Mouse (Mus musculus) E14TG2a.4 (cell line): Measurements from ENCODE around the gene Prodh2.

Experiments
- H3K27me3 ChIP-seq: 2 replicates; pipeline ENCODE4 v1.6.1; 2014; ENCODE audit warnings: low read length, control low read depth; ENCODE audit not compliant: insufficient read depth
- H3K36me3 ChIP-seq: 2 replicates; pipeline ENCODE4 v1.6.1; 2014; ENCODE audit warnings: low read length, control low read depth; ENCODE audit not compliant: insufficient read depth
- H3K4me1 ChIP-seq: replicated peaks from 2 replicates; pipeline ENCODE4 v1.6.1; 2014; ENCODE audit warnings: low read depth, low read length, control low read depth
- H3K4me3 ChIP-seq: replicated peaks from 2 replicates; pipeline ENCODE4 v1.5.1; 2014; ENCODE audit warnings: mild to moderate bottlenecking, low read length
- H3K9me3 ChIP-seq: 2 replicates; pipeline ENCODE4 v1.6.1; 2014; ENCODE audit warnings: low read length, control low read depth
- CTCF ChIP-seq: conservative IDR thresholded peaks from 2 replicates; pipeline ENCODE4 v1.5.1; 2014; ENCODE audit warnings: low read length
- NANOG ChIP-seq: IDR thresholded peaks from 2 replicates; pipeline ENCODE4 v1.6.1; 2014; ENCODE audit warnings: borderline replicate concordance, low read length, mixed read lengths
- POU5F1 ChIP-seq: IDR thresholded peaks from 2 replicates; pipeline ENCODE4 v1.6.1; 2014; ENCODE audit warnings: low read length, borderline replicate concordance

The Prodh2 gene

GRCm38 (mm10) chr7:30508061-30508460 is 14.6 kb downstream of the Prodh2 start:
- H3K4me1 ChIP-seq: peaks cover 9% of the 10 kb centered on the region; the same call in 1 of the 2 replicates
- H3K27me3 ChIP-seq: peaks cover 12% of the 10 kb centered on the region
- H3K4me3 ChIP-seq: no peak overlapping the region
- peaks cover 9% of the 10 kb centered on the region; the same call in 1 of the 2 replicates for H3K9me3 ChIP-seq
- no peaks in the 10 kb centered on the region for H3K36me3 ChIP-seq
- TF ChIP-seq CTCF (no peak), NANOG (no peak), POU5F1 (no peak)

- TF ChIP-seq POU5F1 (no peak), NANOG (no peak), CTCF (no peak)
Measured at GRCm38 (mm10) chr7:30515003-30515760, 21.8 kb downstream of the Prodh2 start.

GRCm38 (mm10) chr7:30518325-30518724 is 24.9 kb downstream of the Prodh2 start:
- Histone ChIP-seq H3K36me3 (no peaks in the 10 kb centered on the region), H3K27me3 (peaks cover 54% of the 10 kb centered on the region)
- no peak for TF ChIP-seq POU5F1
- peak; percentile 22; the same call in 1 of the 2 replicates for TF ChIP-seq CTCF

More at GRCm38 (mm10) chr7:30515003-30515760, 21.8 kb downstream of the Prodh2 start:
- H3K4me3 ChIP-seq: peak overlapping the region; percentile 66
- no peaks in the 10 kb centered on the region for H3K36me3 ChIP-seq
- H3K27me3 ChIP-seq: peaks cover 31% of the 10 kb centered on the region
- no peaks in the 10 kb centered on the region for H3K9me3 ChIP-seq
- H3K4me1 ChIP-seq: peaks cover 38% of the 10 kb centered on the region

GRCm38 (mm10) chr7:30520396-30520795 is 27.0 kb downstream of the Prodh2 start:
- Histone ChIP-seq H3K4me3 (no peak overlapping the region), H3K36me3 (no peaks in the 10 kb centered on the region), H3K9me3 (no peaks in the 10 kb centered on the region), H3K27me3 (peaks cover 66% of the 10 kb centered on the region), H3K4me1 (peaks cover 43% of the 10 kb centered on the region)
- TF ChIP-seq NANOG: no peak
- no peak for TF ChIP-seq POU5F1
- no peak for TF ChIP-seq CTCF

More at GRCm38 (mm10) chr7:30518325-30518724, 24.9 kb downstream of the Prodh2 start:
- peaks cover 47% of the 10 kb centered on the region for H3K4me1 ChIP-seq
- 0 out of 2 replicates have a peak overlapping the region, but pooled peaks have one; percentile 11 for H3K4me3 ChIP-seq
- H3K9me3 ChIP-seq: no peaks in the 10 kb centered on the region

GRCm38 (mm10) chr7:30520856-30521255 is 27.4 kb downstream of the Prodh2 start:
- Histone ChIP-seq H3K9me3 (no peaks in the 10 kb centered on the region), H3K27me3 (peaks cover 67% of the 10 kb centered on the region), H3K36me3 (no peaks in the 10 kb centered on the region), H3K4me1 (peaks cover 41% of the 10 kb centered on the region), H3K4me3 (no peak overlapping the region)
- TF ChIP-seq POU5F1 (no peak), NANOG (no peak), CTCF (no peak)

- H3K9me3 ChIP-seq: no peaks in the 10 kb centered on the region
- H3K4me1 ChIP-seq: peaks cover 54% of the 10 kb centered on the region
- TF ChIP-seq NANOG: no peak
- TF ChIP-seq POU5F1: no peak
- TF ChIP-seq CTCF: no peak
- peaks cover 87% of the 10 kb centered on the region for H3K27me3 ChIP-seq
- no peak overlapping the region for H3K4me3 ChIP-seq
- H3K36me3 ChIP-seq: no peaks in the 10 kb centered on the region
Measured at GRCm38 (mm10) chr7:30522871-30523270, 29.4 kb downstream of the Prodh2 start.

GRCm38 (mm10) chr7:30524487-30524886 is 31.1 kb downstream of the Prodh2 start:
- H3K4me1 ChIP-seq: peaks cover 48% of the 10 kb centered on the region
- H3K36me3 ChIP-seq: peaks cover 2% of the 10 kb centered on the region
- TF ChIP-seq POU5F1 (no peak), CTCF (no peak), NANOG (no peak)
- no peaks in the 10 kb centered on the region for H3K9me3 ChIP-seq
- H3K4me3 ChIP-seq: no peak overlapping the region
- peaks cover 85% of the 10 kb centered on the region for H3K27me3 ChIP-seq

GRCm38 (mm10) chr7:30525954-30526353 is 32.5 kb downstream of the Prodh2 start:
- H3K4me3 ChIP-seq: peak overlapping the region; percentile 70
- TF ChIP-seq POU5F1: no peak
- no peak for TF ChIP-seq NANOG
- TF ChIP-seq CTCF: no peak
- H3K36me3 ChIP-seq: peaks cover 4% of the 10 kb centered on the region
- H3K27me3 ChIP-seq: peaks cover 85% of the 10 kb centered on the region
- H3K4me1 ChIP-seq: peaks cover 55% of the 10 kb centered on the region
- no peaks in the 10 kb centered on the region for H3K9me3 ChIP-seq
